Mouse (Mus musculus) kidney, adult 8-10 months (tissue): ENCODE data around the gene H2-T24.
"Not testable (repeated sequence)": the region's sequence is repeated elsewhere in the genome, so short reads cannot be mapped to it uniquely, and the experiment has no call there.

Source experiments
- DNase-seq, 2 experiments: peaks; one replicate each; pipeline ENCODE4 v3.0.0; 2022

H2-T24 gene

GRCm38 (mm10) chr17:36023710-36024654 lies 3.6 kb upstream of the H2-T24 start:
- peak; percentile 29 to 55 for DNase-seq

- DNase-seq, result no peak
Observed at GRCm38 (mm10) chr17:36022922-36023321, 2.6 kb upstream of the H2-T24 start.

GRCm38 (mm10) chr17:36022098-36022497 lies 1.7 kb upstream of the H2-T24 start:
- no peak for DNase-seq

- DNase-seq, result no peak
Observed at GRCm38 (mm10) chr17:36021309-36021708, 949 bp upstream of the H2-T24 start.

GRCm38 (mm10) chr17:36019519-36019918 lies 841 bp downstream of the H2-T24 start:
- no peak for DNase-seq

GRCm38 (mm10) chr17:36018979-36019378 lies 1.4 kb downstream of the H2-T24 start:
- DNase-seq, result peak; percentile 44 to 58

- DNase-seq, result no peak
Observed at GRCm38 (mm10) chr17:36017046-36017445, 3.3 kb downstream of the H2-T24 start.

GRCm38 (mm10) chr17:36014977-36015376 lies 5.4 kb downstream of the H2-T24 start:
- no peak for DNase-seq

- DNase-seq, result not testable (repeated sequence)
Observed at GRCm38 (mm10) chr17:36004409-36004808, 16.0 kb downstream of the H2-T24 start.

GRCm38 (mm10) chr17:36003331-36003730 lies 17.0 kb downstream of the H2-T24 start:
- DNase-seq, result no peak

GRCm38 (mm10) chr17:36001966-36002365 lies 18.4 kb downstream of the H2-T24 start:
- DNase-seq, result no peak

- DNase-seq, result no peak
Observed at GRCm38 (mm10) chr17:36001121-36001897, 19.1 kb downstream of the H2-T24 start.

GRCm38 (mm10) chr17:36000349-36000748 lies 20.0 kb downstream of the H2-T24 start:
- DNase-seq, result no peak

GRCm38 (mm10) chr17:35999356-35999755 lies 21.0 kb downstream of the H2-T24 start:
- DNase-seq, result no peak

- no peak for DNase-seq
Observed at GRCm38 (mm10) chr17:35998545-35999305, 21.6 kb downstream of the H2-T24 start.

GRCm38 (mm10) chr17:35997713-35998510 lies 22.4 kb downstream of the H2-T24 start:
- peak in 1 of 2 experiments; percentile 29 for DNase-seq

- DNase-seq, result peak; percentile 97 to 99
Observed at GRCm38 (mm10) chr17:35996949-35997348, 23.4 kb downstream of the H2-T24 start.

GRCm38 (mm10) chr17:35994879-35995240 lies 25.5 kb downstream of the H2-T24 start:
- no peak for DNase-seq

GRCm38 (mm10) chr17:35994175-35994878 lies 26.0 kb downstream of the H2-T24 start:
- peak; percentile 83 to 84 for DNase-seq

- DNase-seq, result peak; percentile 52 to 72
Observed at GRCm38 (mm10) chr17:35993675-35994074, 26.7 kb downstream of the H2-T24 start.

GRCm38 (mm10) chr17:35991781-35992180 lies 28.6 kb downstream of the H2-T24 start:
- no peak for DNase-seq
